Comparison of ENCODE assay signal across 9 mouse cellular contexts in genomic region chr12:5277028-5277427, GRCm38 (mm10).
DNase-seq lines count a peak whose midpoint lies in the region; ATAC-seq and TF ChIP-seq lines count a peak whose summit lies in the region.
"Had no signal": no experiment of that assay in that cellular context is flagged by ENCODE, and none has a peak within 500 bp of the region (broad histone marks: within the 10 kb centered on the region; RNA-seq: fewer than 3 reads in every experiment).

No protein-coding gene starts in this region.

- peak; percentile 78 for ATAC-seq in stomach, postnatal 0 days (ENCODE audit: low FRiP score, low TSS enrichment)

- no peak for TF ChIP-seq CTCF in stomach, postnatal 0 days (IDR thresholded peaks at IDR 0.05; ENCODE audit: low read depth)

- DNase-seq in cerebellum, postnatal 10 days: peak; percentile 38 to 47
- DNase-seq in cerebellum, postnatal 36 days: no peak
- peak; percentile 20 for DNase-seq in testis, postnatal 14 days (ENCODE audit: low spot score)
- no peak for DNase-seq in testis, postnatal 10 days (ENCODE audit: low spot score)
- peak; percentile 86 to 89 for DNase-seq in kidney, postnatal 25 days
- DNase-seq in stomach, postnatal 0 days (ENCODE audit: low spot score): peak; percentile 66
- DNase-seq in left cerebral cortex, adult 18-20 months (ENCODE audit: low spot score in 2 of 2): no peak
- no peak for DNase-seq in embryo, embryonic 10 days (ENCODE audit: low spot score)

- 41% methylated on average over 9 of the region's 9 CpGs for WGBS in stomach, postnatal 0 days

- H3K9ac ChIP-seq in stomach, postnatal 0 days (ENCODE audit: low read length): no peak overlapping the region
- H3K9ac ChIP-seq: hindbrain, embryonic 12.5 days had no signal

- H3K4me3 ChIP-seq in stomach, postnatal 0 days (ENCODE audit: low read depth, low read length): no peak overlapping the region
- H3K4me3 ChIP-seq: hindbrain, embryonic 12.5 days had no signal

- H3K4me1 ChIP-seq in stomach, postnatal 0 days (replicated peaks; ENCODE audit: control insufficient read depth, insufficient read depth): peaks cover 3% of the 10 kb centered on the region; the same call in 1 of the 2 replicates

- no peaks in the 10 kb centered on the region for H3K27me3 ChIP-seq in stomach, postnatal 0 days (ENCODE audit: control insufficient read depth, insufficient read depth, low read length)
- H3K27me3 ChIP-seq: hindbrain, embryonic 12.5 days had no signal

- no peaks in the 10 kb centered on the region for H3K9me3 ChIP-seq in stomach, postnatal 0 days (ENCODE audit: control insufficient read depth, low read length)
- H3K9me3 ChIP-seq: hindbrain, embryonic 12.5 days had no signal

- H3K36me3 ChIP-seq in stomach, postnatal 0 days (ENCODE audit: control insufficient read depth, insufficient read depth, low read length): no peaks in the 10 kb centered on the region
- H3K36me3 ChIP-seq: hindbrain, embryonic 12.5 days had no signal

- no peak overlapping the region for H3K4me2 ChIP-seq in stomach, postnatal 0 days (replicated peaks; ENCODE audit: low read depth)
- H3K4me2 ChIP-seq: hindbrain, embryonic 12.5 days had no signal

- TF ChIP-seq EP300 in stomach, postnatal 0 days (optimal IDR thresholded peaks at IDR 0.05): no peak

- H3K27ac ChIP-seq in stomach, postnatal 0 days (replicated peaks): no peak overlapping the region
- H3K27ac ChIP-seq: hindbrain, embryonic 12.5 days had no signal

Comparison
In these comparisons a context has a peak if more than half of its experiments do, and no peak if none do; other contexts are left out.
1. DNase-seq: peak in cerebellum, postnatal 10 days (2 of 2), testis, postnatal 14 days (single experiment), kidney, postnatal 25 days (2 of 2) and stomach, postnatal 0 days (single experiment); none in cerebellum, postnatal 36 days (0 of 2), testis, postnatal 10 days (single experiment), left cerebral cortex, adult 18-20 months (0 of 2) and embryo, embryonic 10 days (single experiment).